Mouse (Mus musculus): ENCODE results near the gene Glp2r.

- no peak for TF ChIP-seq POLR2A (IDR thresholded peaks at IDR 0.05; ENCODE audit: insufficient read depth, low read length)
- TF ChIP-seq CTCF (IDR thresholded peaks at IDR 0.05; ENCODE audit: low read depth, low read length) = no peak
- TF ChIP-seq EP300 (IDR thresholded peaks at IDR 0.05; ENCODE audit: insufficient read depth, low read depth, low read length) = no peak
Observed at GRCm38 (mm10) chr11:67628522-67628921, 142.4 kb downstream of the Glp2r start.
